Mouse (Mus musculus) MEL (cell line): ENCODE results near the gene Gss. TPM values are rescaled to one million over a fixed set of nuclear protein-coding genes. Genes with fewer than 3 reads are reported as not detected.

Experiments
- DNase-seq: peaks from one replicate; pipeline ENCODE4 v3.0.0; 2011; ENCODE audit warnings: low read depth, low spot score
- H3K27ac ChIP-seq: 2 replicates; pipeline ENCODE4 v1.5.1; 2012; ENCODE audit warnings: low read depth, mild to moderate bottlenecking, control low read depth, low read length, moderate library complexity; ENCODE audit not compliant: control insufficient read depth
- H3K27me3 ChIP-seq, 2 experiments: fragments of 150-350 bp in 1 of 2; sonication (generic) in 1 of 2; 2 replicates each; pipeline ENCODE4 v1.6.1; 2012; ENCODE audit warnings: low read length in 2 of 2, mild to moderate bottlenecking in 2 of 2, improper control_type of control experiment in 1 of 2, moderate library complexity in 1 of 2; ENCODE audit not compliant: insufficient read depth in 2 of 2, control insufficient read depth in 1 of 2
- H3K36me3 ChIP-seq, 2 experiments: 2 replicates each; pipeline ENCODE4 v1.6.1; 2012 to 2014; ENCODE audit warnings: low read length in 2 of 2, improper control_type of control experiment in 1 of 2, inconsistent platforms in 1 of 2, mild to moderate bottlenecking in 1 of 2; ENCODE audit not compliant: insufficient read depth in 2 of 2, control insufficient read depth in 1 of 2
- H3K4me1 ChIP-seq, 2 experiments: fragments of 150-350 bp in 1 of 2; sonication (generic) in 1 of 2; 2 replicates each; pipeline ENCODE4 v1.6.1; 2012; ENCODE audit warnings: low read length in 2 of 2, improper control_type of control experiment in 1 of 2, mild to moderate bottlenecking in 1 of 2; ENCODE audit not compliant: insufficient read depth in 2 of 2, control insufficient read depth in 1 of 2
- H3K4me3 ChIP-seq, 2 experiments: fragments of 150-350 bp in 1 of 2; sonication (generic) in 1 of 2; 2 replicates each; pipeline ENCODE4 v1.5.1; 2012; ENCODE audit warnings: low read depth in 2 of 2, low read length in 2 of 2, mild to moderate bottlenecking in 2 of 2, moderate library complexity in 2 of 2, control low read depth in 1 of 2, improper control_type of control experiment in 1 of 2; ENCODE audit not compliant: control insufficient read depth in 1 of 2, insufficient read depth in 1 of 2
- H3K79me2 ChIP-seq: 2 replicates; pipeline ENCODE4 v1.6.1; 2012; ENCODE audit warnings: mild to moderate bottlenecking, low read length, moderate library complexity; ENCODE audit not compliant: control insufficient read depth, poor library complexity, insufficient read depth
- H3K9ac ChIP-seq: 2 replicates; pipeline ENCODE4 v1.6.1; 2012; ENCODE audit warnings: low read depth, mild to moderate bottlenecking, control low read depth, low read length, moderate library complexity; ENCODE audit not compliant: control insufficient read depth, poor library complexity, severe bottlenecking
- H3K9me3 ChIP-seq: fragments of 150-350 bp; sonication (generic); replicated peaks from 2 replicates; pipeline ENCODE4 v1.6.1; 2012; ENCODE audit warnings: mild to moderate bottlenecking, low read length, improper control_type of control experiment, moderate library complexity; ENCODE audit not compliant: insufficient read depth
- CTCF ChIP-seq, 3 experiments: IDR thresholded peaks in 2 of 3; conservative IDR thresholded peaks in 1 of 3; 2 replicates each; pipeline ENCODE4 v1.5.1; 2011 to 2012; ENCODE audit warnings: low read length in 3 of 3, low read depth in 2 of 3, mild to moderate bottlenecking in 2 of 3, improper control_type of control experiment in 1 of 3, inconsistent platforms in 1 of 3, mixed read lengths in 1 of 3, moderate library complexity in 1 of 3; ENCODE audit not compliant: control insufficient read depth in 1 of 3, insufficient read depth in 1 of 3, poor library complexity in 1 of 3, severe bottlenecking in 1 of 3
- ELF1 ChIP-seq: IDR thresholded peaks from 2 replicates; pipeline ENCODE4 v1.6.1; 2014; ENCODE audit warnings: low read depth, mild to moderate bottlenecking, inconsistent platforms, low read length, improper control_type of control experiment, moderate library complexity
- EP300 ChIP-seq, 2 experiments: IDR thresholded peaks; 2 replicates each; pipeline ENCODE4 v1.6.1; 2011; ENCODE audit warnings: improper control_type of control experiment in 2 of 2, low read length in 2 of 2, low read depth in 1 of 2, mild to moderate bottlenecking in 1 of 2
- ETS1 ChIP-seq: IDR thresholded peaks from 2 replicates; pipeline ENCODE4 v1.6.1; 2012; ENCODE audit warnings: low read depth, mild to moderate bottlenecking, inconsistent platforms, low read length, improper control_type of control experiment, moderate library complexity
- GATA1 ChIP-seq: IDR thresholded peaks from 2 replicates; pipeline ENCODE4 v1.6.1; 2011; ENCODE audit warnings: low read depth, low read length, improper control_type of control experiment
- KAT2A ChIP-seq: conservative IDR thresholded peaks from 2 replicates; pipeline ENCODE4 v1.6.1; 2012; ENCODE audit warnings: low read depth, low read length, improper control_type of control experiment, inconsistent platforms
- MAFK ChIP-seq: IDR thresholded peaks from 2 replicates; pipeline ENCODE4 v1.6.1; 2011; ENCODE audit warnings: low read depth, mild to moderate bottlenecking, low read length, improper control_type of control experiment, borderline replicate concordance
- MAX ChIP-seq: IDR thresholded peaks from 2 replicates; pipeline ENCODE4 v1.6.1; 2011; ENCODE audit warnings: low read length, improper control_type of control experiment
- MAZ ChIP-seq: IDR thresholded peaks from 2 replicates; pipeline ENCODE4 v1.6.1; 2012; ENCODE audit warnings: low read depth, mild to moderate bottlenecking, inconsistent platforms, low read length, improper control_type of control experiment
- MXI1 ChIP-seq: IDR thresholded peaks from 2 replicates; pipeline ENCODE4 v1.6.1; 2011; ENCODE audit warnings: mild to moderate bottlenecking, low read depth, low read length, improper control_type of control experiment
- MYC ChIP-seq: IDR thresholded peaks from 2 replicates; pipeline ENCODE4 v1.6.1; 2011; ENCODE audit warnings: low read depth, mild to moderate bottlenecking, low read length, improper control_type of control experiment, moderate library complexity
- NRF1 ChIP-seq: IDR thresholded peaks from 2 replicates; pipeline ENCODE4 v1.6.1; 2014; ENCODE audit warnings: low read depth, mild to moderate bottlenecking, inconsistent platforms, low read length, improper control_type of control experiment, moderate library complexity; ENCODE audit not compliant: poor library complexity, insufficient read depth, severe bottlenecking
- POLR2A ChIP-seq, 2 experiments: IDR thresholded peaks; 2 replicates each; pipeline ENCODE4 v1.6.1; 2011 to 2012; ENCODE audit warnings: low read length in 2 of 2, mild to moderate bottlenecking in 2 of 2, control low read depth in 1 of 2, improper control_type of control experiment in 1 of 2, low read depth in 1 of 2, moderate library complexity in 1 of 2; ENCODE audit not compliant: control insufficient read depth in 1 of 2, insufficient read depth in 1 of 2, poor library complexity in 1 of 2
- POLR2AphosphoS2 ChIP-seq: IDR thresholded peaks from 2 replicates; pipeline ENCODE4 v1.6.1; 2011; ENCODE audit warnings: low read length, improper control_type of control experiment
- POLR2AphosphoS5 ChIP-seq: IDR thresholded peaks from 2 replicates; pipeline ENCODE4 v1.6.1; 2012; ENCODE audit warnings: low read depth, borderline replicate concordance, mild to moderate bottlenecking, inconsistent platforms, low read length, moderate library complexity, mixed read lengths
- SIN3A ChIP-seq: IDR thresholded peaks from 2 replicates; pipeline ENCODE4 v1.6.1; 2012; ENCODE audit warnings: low read length, improper control_type of control experiment, inconsistent platforms
- TBP ChIP-seq: IDR thresholded peaks from 2 replicates; pipeline ENCODE4 v1.8.0; 2011; ENCODE audit warnings: low read depth, low read length, improper control_type of control experiment
- ZNF384 ChIP-seq: IDR thresholded peaks from 2 replicates; pipeline ENCODE4 v1.6.1; 2012; ENCODE audit warnings: low read depth, mild to moderate bottlenecking, inconsistent platforms, low read length, improper control_type of control experiment
- polyA plus RNA-seq, 2 experiments: library from polyadenylated mRNA; stranded (reverse) in 1 of 2; unstranded in 1 of 2; fragments of >175 nt in 1 of 2; fragments of >200 nt in 1 of 2; gene quantifications; 2 replicates each; pipeline versions ENCODE4 v1.2.1 to v1.2.4; 2012; ENCODE audit warnings: low replicate concordance in 2 of 2, low read depth in 1 of 2; ENCODE audit not compliant: insufficient read length in 2 of 2, insufficient read depth in 1 of 2, missing spikeins in 1 of 2
- total RNA-seq: library from RNA; depleted of rRNA; stranded (reverse); fragments of 300-350 nt; gene quantifications from 2 replicates; pipeline ENCODE4 v1.2.3, GENCODE M21; 2012

The Gss gene
- total and polyA plus RNA-seq, 3 experiments, result 21.9 to 24.0 TPM; not detected in 1

GRCm38 (mm10) chr2:155582384-155582995 lies 10.1 kb downstream of the Gss start:
- no peaks in the 10 kb centered on the region for H3K79me2 ChIP-seq
- H3K4me1 ChIP-seq, result no peaks in the 10 kb centered on the region
- TF ChIP-seq NRF1 (no peak), POLR2A (IDR thresholded peaks at IDR 0.05; ENCODE audit: control insufficient read depth in 1 of 2, insufficient read depth in 1 of 2, low read depth in 1 of 2, low read length in 2 of 2, poor library complexity in 1 of 2) (no peak), EP300 (IDR thresholded peaks at IDR 0.05; ENCODE audit: low read depth in 1 of 2, low read length in 2 of 2) (no peak), KAT2A (no peak), MAFK (no peak), ZNF384 (no peak)
- no peak for DNase-seq
- no peak overlapping the region for H3K9ac ChIP-seq
- H3K27me3 ChIP-seq, result no peaks in the 10 kb centered on the region
- H3K36me3 ChIP-seq, result no peaks in the 10 kb centered on the region
- no peak overlapping the region for H3K4me3 ChIP-seq
- no peak overlapping the region for H3K27ac ChIP-seq
- no peaks in the 10 kb centered on the region for H3K9me3 ChIP-seq

- DNase-seq, result no peak
- H3K79me2 ChIP-seq, result no peaks in the 10 kb centered on the region
- no peaks in the 10 kb centered on the region for H3K4me1 ChIP-seq
- no peak overlapping the region for H3K27ac ChIP-seq
- no peak overlapping the region for H3K9ac ChIP-seq
- no peak for TF ChIP-seq MAZ
- TF ChIP-seq EP300 (IDR thresholded peaks at IDR 0.05; ENCODE audit: low read depth in 1 of 2, low read length in 2 of 2), result no peak
- TF ChIP-seq MAX, result no peak
- no peak for TF ChIP-seq KAT2A
- no peak for TF ChIP-seq CTCF (IDR thresholded peaks at IDR 0.05 in 2 of 3, conservative IDR thresholded peaks at IDR 0.05 in 1 of 3; ENCODE audit: control insufficient read depth in 1 of 3, insufficient read depth in 1 of 3, low read depth in 2 of 3, low read length in 3 of 3, poor library complexity in 1 of 3, severe bottlenecking in 1 of 3)
- no peak for TF ChIP-seq ELF1
- no peak for TF ChIP-seq GATA1
- TF ChIP-seq ETS1, result no peak
- TF ChIP-seq MXI1, result no peak
- no peak for TF ChIP-seq POLR2AphosphoS2
- no peak for TF ChIP-seq MYC
- TF ChIP-seq POLR2AphosphoS5, result no peak
- TF ChIP-seq SIN3A, result no peak
- no peak for TF ChIP-seq TBP
- TF ChIP-seq, all 39 proteins: peak for 0
- Histone ChIP-seq H3K9me3 (no peaks in the 10 kb centered on the region), H3K4me3 (no peak overlapping the region), H3K27me3 (no peaks in the 10 kb centered on the region), H3K36me3 (no peaks in the 10 kb centered on the region)
Measured at GRCm38 (mm10) chr2:155580331-155580730, 12.3 kb downstream of the Gss start.
